Mouse (Mus musculus): ENCODE data around the gene Tshz3.

DNA sequence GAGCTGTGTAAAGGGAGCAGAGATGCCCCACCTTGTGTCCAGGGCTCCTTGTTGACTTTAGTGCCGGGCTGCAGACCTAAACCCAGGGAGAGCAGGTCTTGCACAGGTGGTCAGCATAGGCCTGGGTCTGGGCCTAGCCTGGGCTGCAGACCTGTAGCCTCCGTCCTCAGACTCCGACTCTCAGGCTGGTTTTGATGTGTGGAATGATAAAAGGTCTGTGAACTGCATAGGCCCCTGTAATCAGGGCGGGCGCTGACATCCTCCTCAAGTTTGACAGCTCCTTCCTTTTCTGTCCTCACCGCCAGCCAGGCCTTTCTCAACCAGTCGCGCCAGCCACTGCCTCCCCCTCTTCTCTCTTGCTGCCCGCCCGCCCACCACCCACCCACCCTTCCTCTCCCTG lies 8.7 kb downstream of the Tshz3 start:
- no peak for TF ChIP-seq CTCF (IDR thresholded peaks at IDR 0.05)
- no peak for TF ChIP-seq EP300 (IDR thresholded peaks at IDR 0.05)

Measured in lung, postnatal 0 days (tissue).